Mouse (Mus musculus) neural tube, embryonic 12.5 days (tissue): ENCODE data around the gene Gys2. TPM values are rescaled to one million over a fixed set of nuclear protein-coding genes. Genes with fewer than 3 reads are reported as not detected.
A peak's percentile ranks its signal among the peaks of the same experiment; 100 is the strongest.

ENCODE experiments used
- ATAC-seq: fragments of 200-750 bp; cut with Nextera tagmentation; 2 replicates; pipeline ENCODE4 v1.8.0; 2017; ENCODE audit warnings: low read depth, mild to moderate bottlenecking, moderate TSS enrichment, moderate library complexity; ENCODE audit not compliant: low FRiP score
- H3K27ac ChIP-seq: fragments of 300-500 bp; sonication (generic); 2 replicates; pipeline ENCODE4 v1.5.1; 2016
- H3K27me3 ChIP-seq: fragments of 300-500 bp; sonication (generic); replicated peaks from 2 replicates; pipeline ENCODE4 v1.6.1; 2016; ENCODE audit warnings: mild to moderate bottlenecking
- H3K36me3 ChIP-seq: fragments of 300-500 bp; sonication (generic); 2 replicates; pipeline ENCODE4 v1.6.1; 2016; ENCODE audit warnings: mild to moderate bottlenecking
- H3K4me1 ChIP-seq: fragments of 300-500 bp; sonication (generic); 2 replicates; pipeline ENCODE4 v1.6.1; 2016
- H3K4me2 ChIP-seq: fragments of 300-500 bp; sonication (generic); replicated peaks from 2 replicates; pipeline ENCODE4 v1.6.1; 2016; ENCODE audit warnings: mild to moderate bottlenecking
- H3K4me3 ChIP-seq: fragments of 300-500 bp; sonication (generic); 2 replicates; pipeline ENCODE4 v1.5.1; 2016
- H3K9ac ChIP-seq: fragments of 300-500 bp; sonication (generic); 2 replicates; pipeline ENCODE4 v1.6.1; 2016; ENCODE audit warnings: mild to moderate bottlenecking
- H3K9me3 ChIP-seq: fragments of 300-500 bp; sonication (generic); 2 replicates; pipeline ENCODE4 v1.6.1; 2016; ENCODE audit warnings: mild to moderate bottlenecking
- WGBS: fragments of 180-500 bp; shearing (Covaris S2); methylation state at CpG from one replicate; pipeline ENCODE4 v1.1.7; 2016; 5-methylcytosine and 5-hydroxymethylcytosine counted together
- polyA plus RNA-seq: library from polyadenylated mRNA; unstranded; fragments of >200 nt; fragmentation: Nextera tagmentation; extraction: Ambion mirVana; gene quantifications from 2 replicates; pipeline ENCODE4 v1.2.1, GENCODE M21; 2016

The Gys2 gene
- polyA plus RNA-seq, 1 experiment from 2014 or later, result 0.06 TPM

DNA sequence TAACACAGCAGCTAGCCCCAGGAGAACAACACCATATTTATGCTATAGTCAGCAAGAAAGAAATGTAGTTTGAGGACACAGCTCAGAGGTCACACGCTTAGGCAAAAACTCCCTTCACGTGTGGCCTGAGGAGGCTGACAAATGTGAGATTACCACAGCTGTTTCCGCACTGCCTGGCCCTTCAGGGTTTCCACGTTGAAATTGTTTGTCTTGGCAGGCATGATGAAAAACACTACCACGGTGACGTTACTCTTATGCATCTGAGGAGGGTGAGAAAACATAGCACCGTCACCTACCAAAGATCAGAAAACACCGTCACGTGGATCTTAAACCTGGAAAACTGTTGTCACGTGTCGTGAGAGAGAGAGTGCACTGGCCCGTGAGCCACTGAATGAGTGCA is 21.5 kb downstream of the Gys2 start:
- Histone ChIP-seq H3K4me1 (no peaks in the 10 kb centered on the region), H3K4me2 (no peak overlapping the region), H3K36me3 (no peaks in the 10 kb centered on the region), H3K9me3 (no peaks in the 10 kb centered on the region), H3K27ac (no peak overlapping the region), H3K9ac (no peak overlapping the region), H3K4me3 (no peak overlapping the region), H3K27me3 (no peaks in the 10 kb centered on the region)
- ATAC-seq, result no peak
- 83% methylated on average over 12 of the region's 12 CpGs for WGBS

- ATAC-seq, result no peak
- Histone ChIP-seq H3K4me3 (no peak overlapping the region), H3K27me3 (no peaks in the 10 kb centered on the region), H3K9me3 (no peaks in the 10 kb centered on the region), H3K27ac (no peak overlapping the region), H3K4me1 (no peaks in the 10 kb centered on the region), H3K36me3 (no peaks in the 10 kb centered on the region), H3K9ac (no peak overlapping the region), H3K4me2 (no peak overlapping the region)
Observed at GRCm38 (mm10) chr6:142429072-142429471, 43.8 kb downstream of the Gys2 start.

DNA sequence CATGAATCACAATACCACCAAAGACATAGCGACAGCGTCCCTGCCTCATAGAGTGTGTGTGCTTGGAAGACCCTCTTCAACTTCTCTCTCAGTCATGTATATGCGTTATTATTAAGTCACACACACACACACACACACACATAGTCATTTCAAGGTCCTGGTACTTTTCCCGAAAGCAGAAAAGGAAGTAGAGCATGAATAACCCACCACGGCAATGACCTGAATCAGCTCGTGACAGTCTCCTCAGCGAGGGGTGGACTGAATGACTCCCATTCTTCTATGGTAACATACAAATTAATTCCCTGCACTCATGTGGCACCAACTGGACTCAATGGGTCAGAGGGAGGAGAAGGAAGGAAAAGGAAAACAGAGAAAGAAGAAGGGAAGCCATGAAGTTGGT is 47.9 kb downstream of the Gys2 start:
- ATAC-seq, result no peak
- Histone ChIP-seq H3K9me3 (no peaks in the 10 kb centered on the region), H3K4me3 (no peak overlapping the region), H3K27me3 (no peaks in the 10 kb centered on the region), H3K9ac (no peak overlapping the region), H3K4me2 (no peak overlapping the region), H3K27ac (no peak overlapping the region), H3K4me1 (no peaks in the 10 kb centered on the region), H3K36me3 (no peaks in the 10 kb centered on the region)
- WGBS, result 72% methylated on average over 7 of the region's 7 CpGs

DNA sequence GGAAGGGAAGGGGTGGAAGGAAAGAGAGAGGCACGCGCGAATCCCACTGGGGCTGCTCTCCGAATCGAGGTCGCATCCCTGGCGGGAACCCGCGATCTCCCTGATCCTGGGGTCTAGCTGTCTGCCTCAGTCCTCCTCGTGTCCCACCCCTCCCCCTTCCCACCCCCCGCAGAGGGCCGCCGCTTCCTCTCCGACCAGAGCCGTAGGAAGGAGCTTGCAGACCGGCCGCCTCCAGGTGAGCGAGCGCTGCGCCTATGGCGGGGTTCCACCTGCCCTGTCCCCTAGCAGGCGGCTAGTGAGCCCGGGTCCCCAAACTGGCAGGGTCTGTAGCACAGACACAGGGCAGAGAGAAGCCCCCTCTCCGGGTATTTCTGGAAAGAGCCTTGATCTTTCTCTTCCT is 58.3 kb downstream of the Gys2 start:
- no peaks in the 10 kb centered on the region for H3K9me3 ChIP-seq
- no peak overlapping the region for H3K27ac ChIP-seq
- ATAC-seq, result peak; percentile 61; the same call in 1 of the 2 replicates
- no peaks in the 10 kb centered on the region for H3K36me3 ChIP-seq
- peak overlapping the region; percentile 58 for H3K4me2 ChIP-seq
- peaks cover 18% of the 10 kb centered on the region for H3K27me3 ChIP-seq
- no peaks in the 10 kb centered on the region for H3K4me1 ChIP-seq
- H3K4me3 ChIP-seq, result no peak overlapping the region; the same call in 1 of the 2 replicates
- 0 out of 2 replicates have a peak overlapping the region, but pooled peaks have one; percentile 10 for H3K9ac ChIP-seq
- 1% methylated on average over 24 of the region's 24 CpGs for WGBS

GRCm38 (mm10) chr6:142413845-142414244 is 59.1 kb downstream of the Gys2 start:
- Histone ChIP-seq H3K27ac (no peak overlapping the region), H3K4me3 (no peak overlapping the region), H3K27me3 (peaks cover 18% of the 10 kb centered on the region), H3K4me1 (no peaks in the 10 kb centered on the region), H3K36me3 (no peaks in the 10 kb centered on the region), H3K9ac (no peak overlapping the region), H3K4me2 (peak overlapping the region; percentile 58; the same call in 1 of the 2 replicates), H3K9me3 (no peaks in the 10 kb centered on the region)
- ATAC-seq, result no peak
- WGBS, result 12% methylated on average over 12 of the region's 12 CpGs

GRCm38 (mm10) chr6:142412906-142413491 is 59.9 kb downstream of the Gys2 start, which contains the start of gene Spx:
Spx (plus strand) TSS chr6:142413441.
- no peaks in the 10 kb centered on the region for H3K36me3 ChIP-seq
- peaks cover 18% of the 10 kb centered on the region for H3K27me3 ChIP-seq
- H3K9ac ChIP-seq, result no peak within 1 kb of the TSS
- 67% methylated on average over 11 of the region's 11 CpGs for WGBS
- H3K4me2 ChIP-seq, result peak within 1 kb of the TSS; percentile 58
- H3K9me3 ChIP-seq, result no peaks in the 10 kb centered on the region
- H3K4me3 ChIP-seq, result no peak within 1 kb of the TSS
- no peaks in the 10 kb centered on the region for H3K4me1 ChIP-seq
- ATAC-seq, result no peak
- H3K27ac ChIP-seq, result no peak within 1 kb of the TSS

GRCm38 (mm10) chr6:142411140-142411539 is 61.8 kb downstream of the Gys2 start:
- Histone ChIP-seq H3K4me1 (no peaks in the 10 kb centered on the region), H3K4me2 (no peak overlapping the region), H3K9me3 (no peaks in the 10 kb centered on the region), H3K27ac (no peak overlapping the region), H3K36me3 (no peaks in the 10 kb centered on the region), H3K4me3 (no peak overlapping the region), H3K27me3 (peaks cover 18% of the 10 kb centered on the region), H3K9ac (no peak overlapping the region)
- 41% methylated on average over 1 of the region's 1 CpGs for WGBS
- ATAC-seq, result no peak

GRCm38 (mm10) chr6:142395756-142396155 is 77.2 kb downstream of the Gys2 start:
- no peaks in the 10 kb centered on the region for H3K9me3 ChIP-seq
- H3K9ac ChIP-seq, result no peak overlapping the region
- 93% methylated on average over 6 of the region's 6 CpGs for WGBS
- no peaks in the 10 kb centered on the region for H3K27me3 ChIP-seq
- no peak overlapping the region for H3K27ac ChIP-seq
- H3K4me3 ChIP-seq, result no peak overlapping the region
- H3K4me1 ChIP-seq, result no peaks in the 10 kb centered on the region
- peaks cover 40% of the 10 kb centered on the region for H3K36me3 ChIP-seq
- no peak for ATAC-seq
- H3K4me2 ChIP-seq, result no peak overlapping the region

GRCm38 (mm10) chr6:142394669-142395068 is 78.2 kb downstream of the Gys2 start:
- no peaks in the 10 kb centered on the region for H3K27me3 ChIP-seq
- no peaks in the 10 kb centered on the region for H3K9me3 ChIP-seq
- H3K36me3 ChIP-seq, result peaks cover 32% of the 10 kb centered on the region
- no peak overlapping the region for H3K9ac ChIP-seq
- no peak overlapping the region for H3K27ac ChIP-seq
- no peak overlapping the region for H3K4me3 ChIP-seq
- ATAC-seq, result no peak
- no peak overlapping the region for H3K4me2 ChIP-seq
- 92% methylated on average over 5 of the region's 5 CpGs for WGBS
- H3K4me1 ChIP-seq, result no peaks in the 10 kb centered on the region

GRCm38 (mm10) chr6:142392312-142392711 is 80.6 kb downstream of the Gys2 start:
- H3K36me3 ChIP-seq, result peaks cover 32% of the 10 kb centered on the region
- no peak for ATAC-seq
- H3K4me1 ChIP-seq, result peaks cover 11% of the 10 kb centered on the region
- H3K27ac ChIP-seq, result no peak overlapping the region
- WGBS, result 90% methylated on average over 5 of the region's 5 CpGs
- no peak overlapping the region for H3K9ac ChIP-seq
- no peaks in the 10 kb centered on the region for H3K9me3 ChIP-seq
- H3K4me3 ChIP-seq, result no peak overlapping the region
- H3K4me2 ChIP-seq, result no peak overlapping the region
- no peaks in the 10 kb centered on the region for H3K27me3 ChIP-seq

DNA sequence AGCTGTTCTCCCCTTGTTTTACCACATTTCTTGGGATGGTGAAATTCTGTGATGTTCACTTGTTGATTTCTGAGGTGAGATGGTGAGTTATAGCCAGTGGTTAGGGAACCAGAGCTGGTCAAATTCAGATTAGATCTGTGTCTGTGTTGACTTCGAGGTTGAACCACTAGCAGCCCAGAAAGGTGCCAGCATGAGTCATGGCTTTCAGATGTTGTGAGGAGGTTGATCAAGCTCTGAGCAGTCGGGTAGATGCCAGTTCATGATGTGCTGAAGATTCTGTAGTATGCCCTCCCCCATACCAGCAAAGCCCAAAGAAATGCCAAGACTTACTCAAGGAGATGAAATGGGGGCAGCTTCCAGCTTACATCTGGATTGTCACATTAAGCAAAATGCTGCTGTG is 83.8 kb downstream of the Gys2 start:
- Histone ChIP-seq H3K4me2 (no peak overlapping the region), H3K4me3 (no peak overlapping the region), H3K27me3 (no peaks in the 10 kb centered on the region), H3K4me1 (peaks cover 13% of the 10 kb centered on the region), H3K9me3 (no peaks in the 10 kb centered on the region), H3K27ac (no peak overlapping the region), H3K9ac (no peak overlapping the region), H3K36me3 (peaks cover 7% of the 10 kb centered on the region)
- no peak for ATAC-seq
- whole genome bisulfite sequencing, result 93% methylated on average over 2 of the region's 2 CpGs

GRCm38 (mm10) chr6:142387755-142388271 is 85.1 kb downstream of the Gys2 start:
- Histone ChIP-seq H3K27ac (no peak overlapping the region), H3K36me3 (no peaks in the 10 kb centered on the region; the same call in 1 of the 2 replicates), H3K4me2 (peak overlapping the region; percentile 77), H3K9me3 (no peaks in the 10 kb centered on the region), H3K9ac (peak overlapping the region; percentile 90), H3K4me3 (peak overlapping the region; percentile 89), H3K4me1 (peaks cover 13% of the 10 kb centered on the region), H3K27me3 (no peaks in the 10 kb centered on the region)
- 27% methylated on average over 8 of the region's 8 CpGs for WGBS
- no peak for ATAC-seq
